In the genomic region with DNA sequence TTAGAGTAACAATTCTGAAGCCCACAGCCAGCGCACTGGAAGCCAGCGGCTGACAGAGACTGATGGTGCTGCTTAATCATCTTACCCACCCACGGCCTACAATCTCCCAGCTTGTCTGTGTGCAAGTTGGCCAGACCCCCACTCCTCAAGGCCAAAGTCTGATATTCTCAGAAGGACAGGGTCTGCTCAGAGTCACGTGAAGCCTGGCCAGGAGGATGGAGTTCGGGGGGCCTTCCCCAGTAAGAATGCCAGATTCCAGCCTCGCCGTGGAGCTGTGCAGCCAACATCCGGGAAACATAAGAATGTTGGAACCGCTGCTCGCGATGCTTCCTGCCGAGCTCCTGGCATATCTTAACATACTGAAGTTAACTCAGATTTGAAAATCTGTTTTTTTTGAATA, we compare ENCODE assay signal across 8 mouse cellular contexts.
DNase-seq lines count a peak whose midpoint lies in the region; ATAC-seq lines count a peak whose summit lies in the region.

No protein-coding gene starts in this region.

- H3K27ac ChIP-seq in lung, embryonic 16.5 days (ENCODE audit: low read length): no peak overlapping the region
- H3K27ac ChIP-seq in stomach, embryonic 16.5 days (ENCODE audit: low read length): no peak overlapping the region

- H3K4me3 ChIP-seq in lung, embryonic 16.5 days (ENCODE audit: low read length): no peak overlapping the region
- no peak overlapping the region for H3K4me3 ChIP-seq in stomach, embryonic 16.5 days (replicated peaks; ENCODE audit: low read length)

- no peak overlapping the region for H3K9ac ChIP-seq in lung, embryonic 16.5 days (ENCODE audit: low read length)
- H3K9ac ChIP-seq in stomach, embryonic 16.5 days (ENCODE audit: low read length): no peak overlapping the region

- H3K9me3 ChIP-seq in lung, embryonic 16.5 days (ENCODE audit: control insufficient read depth, low read length): no peaks in the 10 kb centered on the region
- no peaks in the 10 kb centered on the region for H3K9me3 ChIP-seq in stomach, embryonic 16.5 days (replicated peaks; ENCODE audit: control insufficient read depth, low read length)

- no peaks in the 10 kb centered on the region for H3K4me1 ChIP-seq in lung, embryonic 16.5 days (replicated peaks; ENCODE audit: control insufficient read depth, insufficient read depth, low read length)
- peaks cover 3% of the 10 kb centered on the region; the same call in 1 of the 2 replicates for H3K4me1 ChIP-seq in stomach, embryonic 16.5 days (ENCODE audit: control insufficient read depth, insufficient read depth, low read length)

- WGBS in lung, embryonic 16.5 days: 42% methylated on average over 12 of the region's 12 CpGs
- whole genome bisulfite sequencing in stomach, embryonic 16.5 days: 39% methylated on average over 12 of the region's 12 CpGs

- H3K36me3 ChIP-seq in lung, embryonic 16.5 days (ENCODE audit: control insufficient read depth, insufficient read depth, low read length): peaks cover 11% of the 10 kb centered on the region
- H3K36me3 ChIP-seq in stomach, embryonic 16.5 days (ENCODE audit: control insufficient read depth, insufficient read depth, low read length): 0 out of 2 replicates have a peak, but pooled peaks cover 4% of the 10 kb centered on the region

- DNase-seq in adrenal gland, postnatal 14 days: peak; percentile 12
- DNase-seq in adrenal gland, adult 18-20 months (ENCODE audit: low spot score in 2 of 2): no peak
- DNase-seq in lung, postnatal 25 days (ENCODE audit: low spot score): no peak
- DNase-seq in heart, postnatal 25 days (ENCODE audit: low spot score): peak; percentile 65
- DNase-seq in thymus, postnatal 4 days: no peak

- intact Hi-C loops in heart, postnatal 25 days (cut with DNase I): no loop called here

- H3K4me2 ChIP-seq in lung, embryonic 16.5 days (ENCODE audit: low read depth, low read length): no peak overlapping the region
- no peak overlapping the region for H3K4me2 ChIP-seq in stomach, embryonic 16.5 days (ENCODE audit: low read depth, low read length)

- ATAC-seq in lung, embryonic 16.5 days (ENCODE audit: low read depth): peak; percentile 59
- ATAC-seq in stomach, embryonic 16.5 days (ENCODE audit: insufficient read depth, low FRiP score): peak; percentile 37; the same call in 1 of the 2 replicates
- no peak for ATAC-seq in granulocyte monocyte progenitor cell, adult 5-6 weeks (replicated peaks; ENCODE audit: poor library complexity, severe bottlenecking)

- no peaks in the 10 kb centered on the region for H3K27me3 ChIP-seq in lung, embryonic 16.5 days (ENCODE audit: control insufficient read depth, insufficient read depth, low read depth, low read length)
- no peaks in the 10 kb centered on the region for H3K27me3 ChIP-seq in stomach, embryonic 16.5 days (ENCODE audit: control insufficient read depth, insufficient read depth, low read length)

Comparison
In these comparisons a context has a peak if more than half of its experiments do, and no peak if none do; other contexts are left out.
1. DNase-seq: peak in adrenal gland, postnatal 14 days (single experiment) and heart, postnatal 25 days (single experiment); none in adrenal gland, adult 18-20 months (0 of 2), lung, postnatal 25 days (single experiment) and thymus, postnatal 4 days (single experiment).